Mouse (Mus musculus): Measurements from ENCODE around the gene Psen1. TPM values are rescaled to one million over a fixed set of nuclear protein-coding genes. Genes with fewer than 3 reads are reported as not detected.
A peak's percentile ranks its signal among the peaks of the same experiment; 100 is the strongest.

Psen1 gene
- polyA plus RNA-seq, 1 experiment from 2014 or later = 89.5 TPM

DNA sequence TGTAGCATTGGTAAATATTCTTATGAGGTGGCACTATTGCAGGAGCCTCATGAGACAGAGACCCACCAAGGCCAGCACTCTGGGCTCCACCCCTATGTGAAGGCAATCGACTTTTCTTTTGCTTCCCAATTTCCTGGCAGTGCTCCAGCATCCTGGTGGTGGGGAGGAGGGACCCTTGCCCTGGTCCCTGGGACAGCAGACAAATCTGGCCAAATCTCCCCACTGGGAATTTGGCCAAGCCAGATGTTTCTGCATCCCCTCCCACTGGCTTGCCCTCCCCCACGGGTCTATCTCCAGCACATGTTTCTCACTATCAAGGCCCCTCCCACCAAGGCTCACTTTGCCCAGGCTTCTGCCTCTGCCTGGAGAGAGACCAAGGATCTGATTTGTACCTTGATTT lies 64.5 kb downstream of the Psen1 start:
- Histone ChIP-seq H3K27ac (ENCODE audit: low read depth, low read length) (no peak overlapping the region), H3K9ac (ENCODE audit: low read depth, low read length) (no peak overlapping the region), H3K4me2 (replicated peaks; ENCODE audit: low read depth) (no peak overlapping the region), H3K36me3 (ENCODE audit: control insufficient read depth, insufficient read depth) (no peaks in the 10 kb centered on the region), H3K4me3 (ENCODE audit: low read depth, low read length) (no peak overlapping the region), H3K9me3 (ENCODE audit: control insufficient read depth) (no peaks in the 10 kb centered on the region), H3K27me3 (replicated peaks; ENCODE audit: control insufficient read depth, insufficient read depth, low read length) (no peaks in the 10 kb centered on the region), H3K4me1 (replicated peaks; ENCODE audit: control insufficient read depth, insufficient read depth, low read length) (no peaks in the 10 kb centered on the region)
- no peak for ATAC-seq
- no peak for TF ChIP-seq CTCF (IDR thresholded peaks at IDR 0.05; ENCODE audit: low read depth)
- whole genome bisulfite sequencing = 25% methylated on average over 2 of the region's 2 CpGs

DNA sequence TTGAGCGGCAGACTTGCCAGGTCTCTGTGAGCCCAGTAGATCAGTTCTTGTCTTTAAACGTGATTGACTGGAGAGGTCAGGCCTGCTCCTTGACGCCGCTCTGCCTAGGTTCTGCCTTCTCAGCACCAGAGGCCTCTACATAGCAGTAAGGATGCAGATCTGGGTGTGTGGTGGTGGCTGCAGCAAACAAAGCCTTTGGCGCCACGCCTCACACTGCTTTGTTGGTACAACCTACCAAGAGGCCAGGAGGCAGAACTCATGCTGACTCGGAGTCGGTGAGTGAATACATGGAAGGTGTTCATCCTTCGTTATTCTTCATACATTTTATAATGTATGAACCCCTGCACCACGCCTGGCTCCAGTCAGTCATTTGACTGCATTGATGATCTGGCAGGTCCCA lies 70.8 kb downstream of the Psen1 start:
- WGBS = 74% methylated on average over 10 of the region's 10 CpGs
- Histone ChIP-seq H3K9me3 (ENCODE audit: control insufficient read depth) (no peaks in the 10 kb centered on the region), H3K4me1 (replicated peaks; ENCODE audit: control insufficient read depth, insufficient read depth, low read length) (peaks cover 6% of the 10 kb centered on the region; the same call in 1 of the 2 replicates), H3K27me3 (replicated peaks; ENCODE audit: control insufficient read depth, insufficient read depth, low read length) (no peaks in the 10 kb centered on the region), H3K36me3 (ENCODE audit: control insufficient read depth, insufficient read depth) (no peaks in the 10 kb centered on the region), H3K4me2 (replicated peaks; ENCODE audit: low read depth) (no peak overlapping the region), H3K27ac (ENCODE audit: low read depth, low read length) (no peak overlapping the region), H3K9ac (ENCODE audit: low read depth, low read length) (no peak overlapping the region), H3K4me3 (ENCODE audit: low read depth, low read length) (no peak overlapping the region)
- no peak for ATAC-seq
- no peak for TF ChIP-seq CTCF (IDR thresholded peaks at IDR 0.05; ENCODE audit: low read depth)

DNA sequence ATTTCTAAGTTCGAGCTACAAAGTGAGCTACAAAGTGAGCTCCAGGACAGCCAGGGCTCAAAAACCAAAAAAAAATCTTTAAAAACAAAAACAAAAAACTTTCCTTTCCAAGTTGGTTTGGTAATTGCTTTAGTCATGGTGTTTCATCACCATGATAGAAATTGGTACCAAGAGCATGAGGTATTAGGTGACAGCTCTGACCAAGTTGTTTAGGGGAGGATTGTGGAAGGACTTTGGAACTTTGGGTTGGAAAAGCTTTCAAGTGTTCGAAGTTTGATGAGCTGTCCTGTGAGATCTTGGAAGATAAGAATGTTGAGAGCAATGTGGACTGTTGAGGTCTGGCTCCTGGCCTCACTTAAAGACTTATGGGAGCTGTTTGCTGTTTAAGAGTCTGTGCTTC lies 72.2 kb downstream of the Psen1 start:
- Histone ChIP-seq H3K9me3 (ENCODE audit: control insufficient read depth) (no peaks in the 10 kb centered on the region), H3K4me2 (replicated peaks; ENCODE audit: low read depth) (no peak overlapping the region), H3K4me1 (replicated peaks; ENCODE audit: control insufficient read depth, insufficient read depth, low read length) (peaks cover 6% of the 10 kb centered on the region; the same call in 1 of the 2 replicates), H3K27me3 (replicated peaks; ENCODE audit: control insufficient read depth, insufficient read depth, low read length) (no peaks in the 10 kb centered on the region), H3K27ac (ENCODE audit: low read depth, low read length) (no peak overlapping the region), H3K4me3 (ENCODE audit: low read depth, low read length) (no peak overlapping the region), H3K9ac (ENCODE audit: low read depth, low read length) (no peak overlapping the region), H3K36me3 (ENCODE audit: control insufficient read depth, insufficient read depth) (no peaks in the 10 kb centered on the region)
- 62% methylated on average over 2 of the region's 2 CpGs for WGBS
- no peak for ATAC-seq
- TF ChIP-seq CTCF (IDR thresholded peaks at IDR 0.05; ENCODE audit: low read depth) = no peak

DNA sequence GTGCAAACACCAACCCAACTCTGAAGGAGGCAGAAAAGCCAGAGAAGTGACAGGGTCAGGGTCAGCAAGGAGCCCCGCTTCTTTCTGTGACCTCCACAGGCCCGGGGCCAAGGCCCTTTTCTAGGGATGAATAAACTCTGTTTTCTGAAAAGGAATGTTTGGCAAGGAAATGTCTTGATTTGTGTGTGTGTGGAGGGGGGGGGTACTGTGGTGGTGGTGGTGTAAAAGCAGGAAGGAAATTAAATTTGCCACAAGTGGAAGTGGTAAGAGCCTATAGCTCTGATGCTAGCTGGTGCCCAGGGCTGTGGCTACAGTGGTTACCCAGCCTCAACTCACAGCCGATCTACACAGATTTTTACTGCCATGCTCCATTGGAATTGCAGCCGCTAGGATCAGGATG lies 74.8 kb downstream of the Psen1 start:
- no peak overlapping the region for H3K4me3 ChIP-seq (ENCODE audit: low read depth, low read length)
- H3K9me3 ChIP-seq (ENCODE audit: control insufficient read depth) = no peaks in the 10 kb centered on the region
- H3K9ac ChIP-seq (ENCODE audit: low read depth, low read length) = no peak overlapping the region
- H3K27me3 ChIP-seq (replicated peaks; ENCODE audit: control insufficient read depth, insufficient read depth, low read length) = no peaks in the 10 kb centered on the region
- peaks cover 6% of the 10 kb centered on the region; the same call in 1 of the 2 replicates for H3K4me1 ChIP-seq (replicated peaks; ENCODE audit: control insufficient read depth, insufficient read depth, low read length)
- 29% methylated on average over 4 of the region's 4 CpGs for WGBS
- no peak overlapping the region; the same call in 1 of the 2 replicates for H3K4me2 ChIP-seq (replicated peaks; ENCODE audit: low read depth)
- no peak overlapping the region for H3K27ac ChIP-seq (ENCODE audit: low read depth, low read length)
- H3K36me3 ChIP-seq (ENCODE audit: control insufficient read depth, insufficient read depth) = no peaks in the 10 kb centered on the region
- TF ChIP-seq CTCF (IDR thresholded peaks at IDR 0.05; ENCODE audit: low read depth) = no peak
- no peak for ATAC-seq

DNA sequence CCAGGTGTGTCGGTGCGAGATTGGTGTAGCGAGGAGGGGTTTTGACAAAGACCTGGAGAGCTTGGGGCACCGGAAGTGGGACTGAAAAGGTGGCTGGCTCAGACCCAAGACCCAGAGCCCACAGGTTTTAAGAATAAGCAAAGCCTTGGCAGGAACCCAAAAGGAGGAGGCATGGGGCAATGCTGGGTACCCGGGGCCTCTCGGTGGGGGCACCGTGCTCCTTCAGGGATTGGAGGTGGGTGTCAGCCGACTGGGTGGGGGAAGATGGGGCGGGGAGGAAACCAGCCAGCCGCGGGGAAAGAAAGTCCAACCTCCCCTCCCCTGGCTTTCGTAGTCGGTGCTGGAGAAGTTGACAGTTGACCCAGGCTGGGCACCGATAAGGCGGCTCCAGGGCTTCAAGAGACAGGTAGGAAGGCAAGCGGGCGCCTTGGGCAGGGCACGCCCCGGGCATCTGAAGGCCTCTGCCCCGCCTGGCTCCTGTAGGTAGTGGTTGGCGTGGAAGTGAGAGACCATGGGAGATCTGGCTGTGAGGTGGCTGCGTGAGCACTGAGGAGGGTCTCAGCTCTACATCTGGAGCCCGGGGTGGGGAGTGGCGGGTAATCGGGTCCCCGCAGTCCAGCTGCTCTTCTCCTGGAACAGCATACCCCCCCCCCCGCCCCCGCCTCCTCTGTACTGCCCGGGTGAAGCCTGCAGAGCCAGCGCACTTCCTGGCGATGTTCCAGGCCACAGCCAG lies 75.5 kb downstream of the Psen1 start, which contains the start of gene Papln:
TSS of gene Papln (plus strand) at position 324 of the 733 bp plus-strand sequence.
- no peaks in the 10 kb centered on the region for H3K27me3 ChIP-seq (replicated peaks; ENCODE audit: control insufficient read depth, insufficient read depth, low read length)
- peak within 1 kb of the TSS; percentile 34 for H3K4me3 ChIP-seq (ENCODE audit: low read depth, low read length)
- no peaks in the 10 kb centered on the region for H3K9me3 ChIP-seq (ENCODE audit: control insufficient read depth)
- 6% methylated on average over 24 of the region's 31 CpGs for WGBS
- peaks cover 6% of the 10 kb centered on the region; the same call in 1 of the 2 replicates for H3K4me1 ChIP-seq (replicated peaks; ENCODE audit: control insufficient read depth, insufficient read depth, low read length)
- H3K4me2 ChIP-seq (replicated peaks; ENCODE audit: low read depth) = peak within 1 kb of the TSS; percentile 78
- H3K27ac ChIP-seq (ENCODE audit: low read depth, low read length) = peak within 1 kb of the TSS; percentile 61
- peak within 1 kb of the TSS; percentile 40 for H3K9ac ChIP-seq (ENCODE audit: low read depth, low read length)
- TF ChIP-seq CTCF (IDR thresholded peaks at IDR 0.05; ENCODE audit: low read depth) = no peak
- peak; percentile 52 for ATAC-seq
- H3K36me3 ChIP-seq (ENCODE audit: control insufficient read depth, insufficient read depth) = no peaks in the 10 kb centered on the region

DNA sequence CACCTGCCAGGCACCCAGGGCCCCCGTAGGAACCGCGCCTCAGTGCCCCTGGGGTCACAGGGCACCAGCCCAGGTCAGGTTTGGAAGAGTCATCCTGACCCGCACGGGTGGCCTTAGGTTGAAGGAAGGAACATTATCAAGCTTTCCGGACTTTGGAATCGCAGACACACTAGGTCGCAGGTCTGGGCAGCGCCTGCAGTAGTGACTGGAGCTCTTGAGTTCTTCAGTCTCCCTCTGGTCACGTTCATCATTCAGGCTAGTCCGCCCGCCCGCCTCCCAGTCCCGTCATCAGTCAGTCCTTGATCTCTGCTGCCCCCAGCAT lies 76.1 kb downstream of the Psen1 start:
- Histone ChIP-seq H3K4me1 (replicated peaks; ENCODE audit: control insufficient read depth, insufficient read depth, low read length) (peaks cover 6% of the 10 kb centered on the region; the same call in 1 of the 2 replicates), H3K27me3 (replicated peaks; ENCODE audit: control insufficient read depth, insufficient read depth, low read length) (no peaks in the 10 kb centered on the region), H3K27ac (ENCODE audit: low read depth, low read length) (peak overlapping the region; percentile 61), H3K9ac (ENCODE audit: low read depth, low read length) (peak overlapping the region; percentile 40), H3K36me3 (ENCODE audit: control insufficient read depth, insufficient read depth) (no peaks in the 10 kb centered on the region), H3K9me3 (ENCODE audit: control insufficient read depth) (no peaks in the 10 kb centered on the region), H3K4me2 (replicated peaks; ENCODE audit: low read depth) (peak overlapping the region; percentile 78), H3K4me3 (ENCODE audit: low read depth, low read length) (peak overlapping the region; percentile 34)
- no peak; the same call in 1 of the 2 replicates for TF ChIP-seq CTCF (IDR thresholded peaks at IDR 0.05; ENCODE audit: low read depth)
- ATAC-seq = peak; percentile 80
- 4% methylated on average over 14 of the region's 14 CpGs for WGBS

Measured in intestine, postnatal 0 days (tissue).